ENCODE assay signal across 34 mouse cellular contexts in the genomic region with DNA sequence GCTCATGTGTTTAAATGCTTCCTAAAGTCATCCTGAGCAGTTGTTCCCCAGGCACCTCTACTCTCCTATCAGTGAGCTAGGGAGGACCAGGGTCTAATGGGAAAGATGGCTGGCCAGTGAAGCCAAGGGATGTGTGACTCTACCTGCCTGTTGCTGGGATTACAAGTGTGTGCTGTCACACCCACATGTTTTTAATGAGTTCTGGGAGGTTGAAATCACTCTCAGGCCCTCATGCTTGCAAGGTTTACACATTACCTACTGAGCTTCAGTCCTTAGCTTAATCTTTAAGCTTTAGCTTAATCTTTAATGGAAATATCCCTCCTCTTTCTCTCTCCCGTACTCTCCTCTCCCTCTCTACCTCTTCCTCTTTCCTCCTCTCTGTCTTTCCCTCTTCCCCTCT. TPM values are rescaled to one million over a fixed set of nuclear protein-coding genes. Genes with fewer than 3 reads are reported as not detected.
A peak's percentile ranks its signal among the peaks of the same experiment; 100 is the strongest.
DNase-seq lines count a peak whose midpoint lies in the region; ATAC-seq lines count a peak whose summit lies in the region.
"Had no signal": no experiment of that assay in that cellular context is flagged by ENCODE, and none has a peak within 500 bp of the region (broad histone marks: within the 10 kb centered on the region; RNA-seq: fewer than 3 reads in every experiment).

No protein-coding gene starts in this region.

- no peak overlapping the region for H3K4me3 ChIP-seq in lung, embryonic 15.5 days
- no peak overlapping the region for H3K4me3 ChIP-seq in kidney, embryonic 16.5 days (ENCODE audit: low read length)
- H3K4me3 ChIP-seq: embryonic facial prominence, embryonic 10.5 days; embryonic facial prominence, embryonic 15.5 days; forebrain, embryonic 12.5 days; heart, adult 2 months; heart, embryonic 12.5 days; hindbrain, embryonic 13.5 days; limb, embryonic 10.5 days; limb, embryonic 15.5 days; liver, embryonic 13.5 days; stomach, embryonic 15.5 days had no signal

- no peak overlapping the region for H3K4me2 ChIP-seq in lung, embryonic 15.5 days
- 0 out of 2 replicates have a peak overlapping the region, but pooled peaks have one; percentile 14 for H3K4me2 ChIP-seq in kidney, embryonic 16.5 days (replicated peaks; ENCODE audit: low read depth, low read length)
- H3K4me2 ChIP-seq: embryonic facial prominence, embryonic 15.5 days; forebrain, embryonic 12.5 days; heart, embryonic 12.5 days; hindbrain, embryonic 13.5 days; limb, embryonic 15.5 days; liver, embryonic 13.5 days; stomach, embryonic 15.5 days had no signal

- H3K27ac ChIP-seq in lung, embryonic 15.5 days = peak overlapping the region; percentile 21; the same call in 1 of the 2 replicates
- peak overlapping the region; percentile 92 for H3K27ac ChIP-seq in kidney, embryonic 16.5 days (ENCODE audit: low read length)
- H3K27ac ChIP-seq: embryonic facial prominence, embryonic 10.5 days; embryonic facial prominence, embryonic 15.5 days; forebrain, embryonic 12.5 days; heart, adult 2 months; hindbrain, embryonic 13.5 days; limb, embryonic 10.5 days; limb, embryonic 15.5 days; liver, embryonic 13.5 days; stomach, embryonic 15.5 days had no signal

- ATAC-seq in lung, embryonic 15.5 days (ENCODE audit: borderline replicate concordance, extremely low read depth, low FRiP score, low TSS enrichment) = no peak
- peak; percentile 89 for ATAC-seq in kidney, embryonic 16.5 days (ENCODE audit: low FRiP score, low TSS enrichment)
- ATAC-seq: activated CD4-positive, CD25-positive, alpha-beta regulatory T cell, adult 4 months; forebrain, postnatal 0 days; lung, postnatal 0 days had no signal

- 65% methylated on average over 1 of the region's 1 CpGs for WGBS in lung, embryonic 15.5 days
- 62% methylated on average over 1 of the region's 1 CpGs for WGBS in kidney, embryonic 16.5 days

- no peaks in the 10 kb centered on the region for H3K27me3 ChIP-seq in lung, embryonic 15.5 days
- H3K27me3 ChIP-seq in kidney, embryonic 16.5 days (ENCODE audit: insufficient read depth, low read length) = no peaks in the 10 kb centered on the region
- H3K27me3 ChIP-seq: embryonic facial prominence, embryonic 15.5 days; forebrain, embryonic 12.5 days; heart, embryonic 12.5 days; hindbrain, embryonic 13.5 days; limb, embryonic 15.5 days; liver, embryonic 13.5 days; stomach, embryonic 15.5 days had no signal

- no peaks in the 10 kb centered on the region for H3K9me3 ChIP-seq in lung, embryonic 15.5 days
- peaks cover 2% of the 10 kb centered on the region; the same call in 1 of the 2 replicates for H3K9me3 ChIP-seq in kidney, embryonic 16.5 days (ENCODE audit: low read length)
- H3K9me3 ChIP-seq: embryonic facial prominence, embryonic 10.5 days; embryonic facial prominence, embryonic 15.5 days; forebrain, embryonic 12.5 days; heart, embryonic 12.5 days; hindbrain, embryonic 13.5 days; limb, embryonic 10.5 days; limb, embryonic 15.5 days; liver, embryonic 13.5 days; stomach, embryonic 15.5 days had no signal

- no peak for DNase-seq in lung, adult 18-20 months
- peak; percentile 33 to 53 for DNase-seq in kidney, adult 8-10 months
- DNase-seq in left cerebral cortex, adult 18-20 months (ENCODE audit: low spot score in 2 of 2) = no peak
- no peak for DNase-seq in left cerebral cortex, postnatal 10 days (ENCODE audit: extremely low spot score in 1 of 2, low spot score in 2 of 2)
- no peak for DNase-seq in cerebellum, postnatal 14 days
- DNase-seq: adrenal gland, adult 2 months; adrenal gland, postnatal 36 days; B cell, adult 2 months; cerebellum, adult 18-20 months; cerebellum, postnatal 25 days; forebrain, postnatal 0 days; gastrocnemius, postnatal 10 days; heart, adult 2 months; heart, postnatal 4 days; liver, embryonic 13.5 days; midbrain, embryonic 14.5 days; thymus, postnatal 14 days had no signal

- no peak overlapping the region for H3K9ac ChIP-seq in lung, embryonic 15.5 days
- H3K9ac ChIP-seq in kidney, embryonic 16.5 days (replicated peaks; ENCODE audit: low read length) = peak overlapping the region; percentile 17; the same call in 1 of the 2 replicates
- H3K9ac ChIP-seq: embryonic facial prominence, embryonic 15.5 days; forebrain, embryonic 12.5 days; forebrain, postnatal 0 days; heart, embryonic 12.5 days; hindbrain, embryonic 13.5 days; limb, embryonic 15.5 days; liver, embryonic 13.5 days; stomach, embryonic 15.5 days had no signal

- H3K36me3 ChIP-seq in lung, embryonic 15.5 days = no peaks in the 10 kb centered on the region
- no peaks in the 10 kb centered on the region for H3K36me3 ChIP-seq in kidney, embryonic 16.5 days (ENCODE audit: insufficient read depth, low read length)
- H3K36me3 ChIP-seq: embryonic facial prominence, embryonic 10.5 days; embryonic facial prominence, embryonic 15.5 days; forebrain, embryonic 12.5 days; heart, embryonic 12.5 days; hindbrain, embryonic 13.5 days; limb, embryonic 10.5 days; limb, embryonic 15.5 days; liver, embryonic 13.5 days; stomach, embryonic 15.5 days had no signal

- peaks cover 14% of the 10 kb centered on the region; the same call in 1 of the 2 replicates for H3K4me1 ChIP-seq in lung, embryonic 15.5 days
- peaks cover 32% of the 10 kb centered on the region for H3K4me1 ChIP-seq in kidney, embryonic 16.5 days (ENCODE audit: insufficient read depth, low read length)
- H3K4me1 ChIP-seq: embryonic facial prominence, embryonic 10.5 days; embryonic facial prominence, embryonic 15.5 days; forebrain, embryonic 12.5 days; hindbrain, embryonic 13.5 days; limb, embryonic 10.5 days; limb, embryonic 15.5 days; liver, embryonic 13.5 days; stomach, embryonic 15.5 days had no signal

- intact Hi-C loops in left cerebral cortex, postnatal 10 days (cut with DNase I) = no loop called here

RNA-seq across cellular contexts. Expression of gene Oxgr1, which starts 55.0 kb away (rescaled TPM):
- 0.04 TPM in 1 of 2 replicates, not detected in the other for polyA plus RNA-seq in lung, embryonic 15.5 days (2015; fragmentation: Nextera tagmentation; extraction: Ambion mirVana)
- polyA plus RNA-seq in kidney, embryonic 16.5 days (2015; fragmentation: Nextera tagmentation; extraction: Ambion mirVana) = 1.6 and 2.3 TPM in 2 replicates
- under 1 TPM in 1 of 2 experiments, not detected in 1; 0.12 TPM for total RNA-seq in left cerebral cortex, adult 18-20 months (2021)
- under 1 TPM in 1 of 2 experiments, not detected in 1; 0.09 TPM for total RNA-seq in left cerebral cortex, postnatal 10 days (2021)
- total RNA-seq: adrenal gland, adult 2 months; adrenal gland, postnatal 36 days; gastrocnemius, postnatal 10 days; heart, adult 2 months; heart, postnatal 4 days; monocyte, adult 5-6 weeks had no signal
- polyA plus RNA-seq: activated CD4-positive, CD25-positive, alpha-beta regulatory T cell, adult 4 months; adrenal gland, adult 2 months; brain, embryonic 14.5 days; embryonic facial prominence, embryonic 10.5 days; embryonic facial prominence, embryonic 15.5 days; forebrain, embryonic 12.5 days; heart, adult 2 months; heart, postnatal 0 days; hindbrain, embryonic 13.5 days; limb, embryonic 10.5 days; liver, embryonic 13.5 days; lung, postnatal 0 days; midbrain, embryonic 14.5 days; neural tube, embryonic 14.5 days; small intestine, adult 2 months; stomach, embryonic 15.5 days had no signal

Comparison
In these comparisons a context has a peak if more than half of its experiments do, and no peak if none do; other contexts are left out.
1. DNase-seq: peak in kidney, adult 8-10 months (2 of 2); none in lung, adult 18-20 months (0 of 2), left cerebral cortex, adult 18-20 months (0 of 2), left cerebral cortex, postnatal 10 days (0 of 2) and cerebellum, postnatal 14 days (0 of 2).